Mouse (Mus musculus) frontal cortex, postnatal 14 days (tissue): ENCODE results near the gene Zfp637.
"Not testable (repeated sequence)": the region's sequence is repeated elsewhere in the genome, so short reads cannot be mapped to it uniquely, and the experiment has no call there.

Experiments
- DNase-seq, 2 experiments: peaks; one replicate each; pipeline ENCODE4 v3.0.0; 2022; ENCODE audit warnings: low spot score in 2 of 2

The Zfp637 gene

DNA sequence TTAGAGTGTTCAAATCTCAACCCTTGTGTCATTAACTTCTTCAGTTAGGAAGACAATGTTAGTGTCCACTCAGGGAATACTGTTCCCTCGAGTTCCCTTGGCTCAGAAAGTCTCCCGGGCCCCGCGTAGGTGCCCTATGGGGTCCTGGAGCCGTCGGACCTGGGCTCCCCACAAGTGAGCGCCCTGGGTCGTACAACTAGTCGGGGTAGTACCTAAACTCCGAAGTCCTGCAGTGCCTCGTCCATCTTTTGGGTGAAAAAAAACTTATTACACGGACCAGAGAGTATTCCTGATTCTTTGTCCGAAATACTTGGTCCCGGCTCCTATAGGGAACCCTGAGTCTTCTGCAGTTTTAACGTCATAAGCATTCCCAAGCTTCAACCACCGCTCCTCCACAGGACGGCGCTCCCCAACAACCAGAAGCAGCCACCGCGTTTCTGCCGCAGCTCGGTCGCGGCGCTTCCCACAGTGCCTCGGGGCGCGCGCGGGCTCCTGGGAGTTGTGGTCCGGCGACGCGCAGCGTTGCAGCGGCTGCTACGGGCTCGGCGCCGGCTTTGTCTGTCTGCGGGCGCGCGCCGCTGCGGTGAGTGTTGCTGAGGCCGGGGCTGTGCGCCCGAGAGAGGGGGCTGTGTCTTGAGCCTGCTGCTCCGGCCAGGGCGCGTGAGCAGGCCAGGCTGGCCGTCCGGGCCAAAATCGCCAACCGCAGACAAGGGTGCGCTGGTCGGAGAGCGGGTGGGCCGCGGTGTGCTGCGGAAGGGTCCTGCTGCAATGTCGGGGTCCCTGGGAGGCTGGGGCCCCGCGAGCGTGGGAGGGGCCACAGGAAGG is at the start of gene Zfp637:
Gene Zfp637 (plus strand): TSS at position 495 of the 825 bp plus-strand sequence.
- peak; percentile 85 to 91 for DNase-seq

DNA sequence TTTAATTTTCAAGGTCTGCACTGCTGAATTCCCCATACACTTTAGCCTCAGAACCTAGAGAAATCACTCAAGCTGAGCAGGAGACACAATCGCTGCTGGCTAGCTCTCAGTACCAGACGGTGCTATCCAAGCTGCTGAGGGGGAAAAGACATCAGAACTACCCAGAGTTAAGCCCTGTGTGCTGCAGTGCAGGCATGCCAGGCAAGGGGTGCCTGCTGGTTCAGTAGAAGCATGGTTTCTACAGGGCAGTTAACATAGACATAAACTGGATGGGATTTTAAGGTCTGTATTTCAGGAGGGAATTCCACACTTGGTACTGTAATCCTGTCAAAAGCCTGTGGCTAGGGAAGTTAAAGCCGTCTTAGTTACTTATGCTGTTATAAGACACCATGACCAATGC is 45.7 kb upstream of the Zfp637 start:
- no peak for DNase-seq

DNA sequence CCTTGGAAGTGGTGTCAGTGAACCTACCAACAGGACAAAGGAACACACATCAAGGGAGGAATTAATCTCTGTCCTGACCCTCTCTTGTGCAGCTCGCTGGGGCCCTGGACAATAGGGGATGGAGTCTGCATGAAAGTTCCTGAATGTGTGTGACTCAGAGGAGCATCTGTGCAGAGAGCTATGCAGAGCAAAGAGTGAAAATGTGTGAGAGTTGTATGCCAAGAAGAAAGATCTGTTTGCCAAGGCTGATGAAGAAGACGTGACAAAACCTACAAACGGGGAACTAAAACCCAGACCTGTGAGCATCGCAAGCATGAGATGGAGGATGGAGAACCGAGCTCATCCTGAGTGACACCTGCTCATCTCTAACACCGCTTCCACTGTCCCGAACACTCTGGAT is 40.2 kb upstream of the Zfp637 start:
- no peak for DNase-seq

DNA sequence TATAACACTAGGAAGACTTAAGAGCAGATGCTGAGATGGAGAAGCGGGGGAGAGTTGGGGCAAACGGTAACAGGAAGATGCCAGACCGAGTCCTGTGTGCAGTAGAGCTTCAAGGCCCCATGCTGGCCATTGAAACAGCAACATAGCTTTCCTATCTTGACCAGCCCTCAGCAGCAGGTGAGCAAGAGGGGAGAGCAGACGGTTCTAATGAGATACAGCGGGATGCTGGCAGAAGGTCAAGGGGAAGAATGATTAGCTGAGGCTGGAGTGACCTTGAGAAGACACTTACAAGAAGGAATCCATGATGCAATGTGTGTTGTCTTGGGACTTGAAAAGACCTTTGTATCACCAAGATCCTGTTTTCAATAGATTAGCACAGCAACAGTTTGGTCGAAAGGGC is 39.2 kb upstream of the Zfp637 start:
- DNase-seq: no peak

DNA sequence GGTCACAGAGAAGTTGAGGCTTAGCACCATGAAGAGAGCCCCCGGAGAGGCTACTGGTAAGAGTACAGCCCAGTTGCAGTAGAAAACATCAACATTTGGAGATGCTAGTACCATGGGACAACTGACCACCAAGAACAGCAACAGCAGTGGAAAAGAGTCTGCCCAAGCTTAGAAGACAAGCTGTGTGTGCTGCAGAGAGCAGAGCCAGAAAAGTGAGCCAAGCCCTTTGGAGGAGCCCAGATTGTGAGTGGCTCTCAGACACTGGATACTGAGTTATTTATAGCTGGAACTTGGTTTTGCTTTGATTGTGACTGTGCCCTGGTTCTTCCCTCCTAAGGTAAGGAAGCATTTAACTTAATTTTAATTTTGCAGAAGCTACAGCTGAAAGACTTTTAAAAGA is 33.2 kb upstream of the Zfp637 start:
- DNase-seq: no peak

DNA sequence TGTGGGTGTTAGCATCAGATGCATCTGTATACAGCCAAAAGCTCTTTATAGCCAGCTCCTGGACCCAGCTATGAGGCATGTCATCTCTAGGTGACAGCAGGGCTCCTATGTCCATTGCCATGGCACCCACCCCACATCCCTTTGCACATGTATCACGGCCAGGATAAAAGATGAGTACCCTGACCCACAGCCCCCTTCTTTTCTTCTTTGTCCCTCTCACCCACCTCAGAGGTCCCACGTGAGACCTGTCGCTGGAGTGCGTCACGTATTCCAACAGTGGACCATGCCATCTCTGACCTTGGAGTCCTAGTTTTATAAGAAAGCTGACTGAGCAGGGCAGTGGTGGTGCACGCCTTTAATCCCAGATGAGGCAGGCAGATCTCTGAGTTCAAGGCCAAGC is 31.2 kb upstream of the Zfp637 start:
- DNase-seq: no peak

DNA sequence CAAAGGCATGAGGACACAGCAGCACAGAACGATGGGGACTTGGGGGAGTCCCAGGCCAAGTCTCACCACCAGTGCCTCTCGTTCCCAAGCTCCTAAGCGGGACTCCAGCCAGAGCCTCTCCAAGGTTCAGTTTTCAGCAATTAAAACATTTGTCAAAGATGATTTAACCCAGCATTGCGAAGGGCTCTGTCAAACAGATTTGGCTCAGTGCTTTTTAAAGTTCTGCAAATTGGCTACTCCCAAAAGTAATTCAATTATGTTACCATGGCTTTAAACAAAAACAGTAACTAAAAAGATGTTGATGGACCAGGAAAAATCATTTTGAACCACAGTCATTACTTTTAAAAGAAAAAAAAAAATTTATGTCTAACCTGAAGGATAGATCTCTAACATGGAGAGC is 30.3 kb upstream of the Zfp637 start:
- no peak for DNase-seq

DNA sequence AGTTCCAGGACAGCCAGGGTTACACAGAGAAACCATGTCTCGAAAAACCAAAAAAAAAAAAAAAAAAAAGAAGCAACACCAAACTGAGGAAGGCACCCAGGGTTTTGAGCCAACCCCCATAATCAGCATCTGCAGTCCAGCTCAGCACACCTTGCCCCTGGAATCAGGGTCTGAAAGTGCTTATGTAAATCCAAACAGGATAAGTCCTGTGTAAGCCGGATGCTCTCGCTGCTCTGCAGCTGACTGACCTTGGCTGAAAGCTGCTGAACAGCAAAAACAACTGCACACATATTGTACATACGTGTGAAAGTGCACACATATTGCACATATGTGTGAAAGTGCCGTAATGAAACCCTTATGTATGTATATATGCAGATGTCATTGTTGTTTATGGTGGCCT is 29.7 kb upstream of the Zfp637 start:
- DNase-seq: no peak

DNA sequence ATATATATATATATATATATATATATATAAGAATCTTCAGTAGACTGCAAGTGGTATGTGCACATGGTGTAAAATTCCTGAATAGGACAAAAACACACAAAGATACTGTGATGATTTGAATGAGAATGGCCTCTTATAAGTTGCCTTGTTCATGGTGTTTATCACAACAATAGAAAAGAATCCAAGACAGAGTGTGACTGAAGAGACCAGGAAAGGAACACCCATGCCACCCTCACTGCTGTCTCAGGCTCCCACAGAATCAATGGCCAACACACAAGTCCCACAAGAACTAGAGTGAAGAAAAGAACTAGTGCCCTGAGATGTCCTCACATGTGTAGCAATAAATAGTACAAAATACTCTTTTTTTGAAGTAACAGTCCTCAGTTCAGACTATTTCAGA is 26.3 kb upstream of the Zfp637 start:
- no peak for DNase-seq

DNA sequence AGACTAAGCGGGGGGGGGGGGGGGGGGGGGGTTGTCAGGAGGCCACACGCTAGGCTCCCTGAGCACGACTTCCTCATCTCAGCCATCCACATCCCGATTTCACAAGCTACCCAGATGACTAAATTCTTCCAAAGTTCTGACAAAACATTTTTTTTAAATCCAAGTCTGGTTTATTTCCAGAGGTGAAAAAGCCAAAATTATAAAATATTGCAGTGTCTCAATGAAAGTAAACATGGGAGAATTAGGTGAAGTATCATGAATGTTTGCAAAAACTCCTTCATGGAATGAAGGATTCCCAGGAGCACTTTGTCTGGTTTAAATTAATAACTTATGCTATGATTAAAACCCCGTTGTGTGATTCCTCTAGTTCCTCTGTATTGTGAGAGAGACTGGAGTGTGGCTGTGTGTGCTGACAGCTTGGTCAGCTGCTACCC is 23.9 kb upstream of the Zfp637 start:
- no peak for DNase-seq

DNA sequence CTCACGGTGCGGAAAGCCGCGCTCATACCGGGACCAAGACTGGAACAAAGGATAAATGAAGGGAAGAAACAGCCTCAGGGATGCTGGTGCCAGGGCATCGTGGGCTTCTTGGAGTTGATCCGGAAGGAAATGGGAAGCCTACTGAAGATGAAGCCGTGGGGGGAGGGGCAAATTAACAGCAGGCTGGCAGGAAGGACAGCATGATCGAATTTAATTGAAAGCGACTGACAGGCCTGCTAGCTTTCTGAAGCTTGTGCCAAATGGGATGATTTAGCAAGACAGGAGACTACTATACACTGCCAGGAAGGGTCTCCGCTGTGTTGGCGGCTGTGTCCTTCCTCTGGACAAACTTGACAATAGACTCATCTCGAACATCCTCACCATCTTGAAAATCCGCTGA is 20.7 kb upstream of the Zfp637 start:
- no peak for DNase-seq

DNA sequence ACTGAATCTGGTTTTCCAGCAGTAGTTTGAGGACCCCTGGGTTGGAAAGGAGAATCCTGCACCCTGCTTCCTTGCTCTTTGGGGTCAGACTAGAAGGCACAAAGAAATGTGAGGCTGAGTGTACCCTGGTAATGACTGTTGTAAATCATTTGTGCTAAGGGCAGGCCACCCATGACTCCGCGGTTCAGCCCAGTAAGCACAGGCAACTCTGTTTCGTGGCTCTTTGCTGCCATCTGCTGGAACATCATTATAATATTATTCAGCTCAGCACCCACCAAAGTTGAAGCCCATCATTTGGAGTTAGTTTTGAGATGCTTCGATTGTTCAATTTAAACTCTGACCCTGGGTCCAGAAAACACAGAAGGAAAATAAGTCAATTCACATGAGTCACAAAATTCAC is 15.6 kb upstream of the Zfp637 start:
- DNase-seq: peak in 1 of 2 experiments; percentile 60

DNA sequence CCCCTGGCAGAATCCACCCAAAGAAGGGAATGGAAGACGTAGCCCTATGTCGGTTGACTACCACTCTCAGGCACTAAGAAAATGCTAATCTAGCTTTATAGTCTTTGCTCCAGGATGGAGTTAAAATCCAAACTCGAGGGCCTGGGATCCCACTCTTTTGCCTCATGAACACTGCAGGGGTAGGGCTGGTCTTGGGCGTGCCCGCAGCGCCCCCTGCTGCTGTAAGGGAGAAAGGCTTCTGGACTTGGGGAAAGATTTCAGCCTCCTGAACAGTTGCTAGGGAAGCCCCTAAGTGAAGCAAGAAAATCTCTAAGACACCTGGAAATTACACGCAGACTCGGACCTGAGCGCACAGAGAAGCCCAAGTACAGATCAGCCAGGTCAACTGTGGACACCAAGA is 12.7 kb upstream of the Zfp637 start:
- DNase-seq: peak; percentile 20 to 69

DNA sequence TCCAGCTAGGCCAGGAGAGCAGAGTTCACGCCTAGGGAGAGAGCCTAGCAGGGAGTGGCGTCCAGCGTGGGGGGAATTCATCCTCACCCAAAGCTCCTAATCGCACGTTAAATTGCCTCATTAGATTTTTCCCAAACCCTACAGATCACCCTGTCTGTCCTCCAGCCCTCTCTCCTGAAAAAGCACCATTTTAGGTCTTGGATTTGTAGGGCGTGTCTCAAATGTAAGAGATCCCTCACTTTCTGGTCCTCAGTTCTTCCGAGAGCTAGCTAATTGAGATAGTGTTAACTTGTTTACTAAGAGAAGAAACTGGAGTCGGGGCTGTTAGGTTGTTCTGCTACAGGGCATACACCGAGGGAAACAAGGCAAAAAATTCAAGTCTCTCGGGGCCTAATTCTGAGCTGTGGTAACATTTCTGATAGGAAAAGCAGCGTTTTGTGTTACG is 553 bp downstream of the Zfp637 start:
- no peak for DNase-seq

DNA sequence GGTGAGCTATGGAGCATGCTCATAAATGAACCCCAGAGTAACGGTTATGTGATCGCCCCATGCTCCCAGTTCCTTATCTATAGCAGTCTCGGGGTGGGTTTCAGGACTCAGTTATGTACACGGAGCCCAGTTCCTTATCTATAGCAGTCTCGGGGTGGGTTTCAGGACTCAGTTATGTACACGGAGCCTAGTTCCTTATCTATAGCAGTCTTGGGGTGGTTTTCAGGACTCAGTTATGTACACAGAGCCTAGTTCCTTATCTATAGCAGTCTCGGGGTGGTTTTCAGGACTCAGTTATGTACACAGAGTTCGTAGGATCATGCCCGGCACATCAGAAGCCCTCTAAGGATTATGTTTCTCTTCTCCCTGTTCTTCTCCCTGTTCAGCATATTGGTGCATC is 3.6 kb downstream of the Zfp637 start:
- DNase-seq: no peak

DNA sequence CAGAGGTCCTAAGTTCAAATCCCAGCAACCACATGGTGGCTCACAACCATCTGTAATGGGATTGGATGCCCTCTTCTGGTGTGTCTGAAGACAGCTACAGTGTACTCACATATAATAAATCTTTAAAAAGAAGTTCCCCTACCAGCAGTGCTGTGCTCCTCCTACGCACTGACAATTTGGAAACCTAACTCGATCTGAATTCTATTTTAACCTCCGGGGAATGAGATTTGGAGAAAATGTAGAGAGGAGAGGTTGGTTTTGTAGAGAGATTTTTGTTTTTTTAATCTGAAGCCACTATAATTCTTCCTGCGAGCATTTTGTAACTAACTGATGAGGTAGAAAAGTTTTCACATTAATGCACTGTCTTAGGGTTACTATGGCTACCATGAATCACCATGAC is 5.7 kb downstream of the Zfp637 start:
- not testable (repeated sequence) for DNase-seq

DNA sequence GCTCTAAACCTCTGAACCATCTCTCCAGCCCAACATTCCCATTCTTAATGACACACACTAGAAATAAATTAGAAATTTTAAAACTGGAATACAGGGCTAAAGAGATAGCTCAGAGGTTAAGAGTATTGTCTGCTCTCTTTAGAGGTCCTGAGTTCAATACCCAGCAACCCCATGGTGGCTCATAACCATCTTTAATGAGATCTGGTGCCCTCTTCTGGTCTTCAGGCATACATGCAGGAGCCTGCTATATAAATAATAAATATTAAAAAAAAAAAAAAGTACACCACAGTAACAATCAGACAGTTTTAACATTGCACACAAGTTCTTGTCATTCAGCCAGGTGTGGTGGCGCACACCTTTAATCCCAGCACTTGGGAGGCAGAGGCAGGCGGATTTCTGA is 6.8 kb downstream of the Zfp637 start:
- DNase-seq: no peak

DNA sequence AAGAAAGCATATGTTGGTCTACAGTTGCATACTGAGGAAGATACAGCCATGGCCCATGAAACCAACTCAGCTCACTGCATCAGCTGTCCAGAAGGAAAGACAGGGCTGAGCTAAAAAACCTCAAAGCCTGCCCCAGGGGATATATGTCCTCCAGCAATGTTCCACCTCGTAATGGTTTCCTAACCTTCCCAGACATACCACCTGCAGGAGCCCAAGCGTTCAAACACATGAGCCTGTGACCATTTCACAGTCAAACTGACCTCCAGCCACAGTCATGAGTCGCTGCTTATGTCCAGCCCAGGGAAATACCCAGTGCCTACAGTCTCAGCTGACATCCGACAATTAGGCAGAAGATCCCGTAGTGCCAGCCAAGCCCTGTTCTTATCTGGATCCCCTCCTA is 7.6 kb downstream of the Zfp637 start:
- DNase-seq: no peak

DNA sequence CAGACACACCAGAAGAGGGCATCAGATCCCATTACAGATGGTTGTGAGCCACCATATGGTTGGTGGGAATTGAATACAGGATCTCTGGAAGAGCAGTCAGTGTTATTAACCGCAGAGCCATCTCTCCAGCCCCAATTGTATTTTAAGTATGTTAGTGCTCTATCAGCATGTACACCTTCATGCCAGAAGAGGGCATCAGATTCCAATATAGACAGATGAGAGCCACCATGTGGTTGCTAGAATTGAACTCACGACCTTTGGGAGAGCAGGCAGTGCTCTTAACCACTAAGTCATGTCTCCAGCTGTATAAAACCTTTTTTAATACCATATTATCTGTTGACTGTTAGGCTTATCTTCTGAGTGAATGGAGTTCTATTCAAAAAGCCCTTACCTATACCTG is 10.8 kb downstream of the Zfp637 start:
- no peak for DNase-seq

DNA sequence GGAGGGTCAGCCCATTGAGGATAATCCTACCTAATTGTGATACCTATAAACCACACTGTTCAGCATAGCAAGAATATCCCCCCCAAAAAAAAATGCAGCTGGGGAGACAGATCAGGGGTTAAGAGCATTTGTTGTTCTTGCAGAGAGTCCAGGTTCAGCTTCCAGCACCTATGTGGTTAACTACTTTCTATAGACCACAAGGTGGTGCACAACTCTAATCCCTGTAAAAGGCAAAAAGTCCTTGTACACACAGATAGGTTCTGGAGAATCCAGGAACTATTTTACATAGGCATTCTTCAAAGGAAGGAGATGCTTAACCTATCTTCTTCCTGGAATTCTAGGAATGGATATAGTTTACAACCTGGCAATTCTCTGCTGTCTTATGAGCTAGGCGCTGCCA is 17.0 kb downstream of the Zfp637 start:
- DNase-seq: no peak

DNA sequence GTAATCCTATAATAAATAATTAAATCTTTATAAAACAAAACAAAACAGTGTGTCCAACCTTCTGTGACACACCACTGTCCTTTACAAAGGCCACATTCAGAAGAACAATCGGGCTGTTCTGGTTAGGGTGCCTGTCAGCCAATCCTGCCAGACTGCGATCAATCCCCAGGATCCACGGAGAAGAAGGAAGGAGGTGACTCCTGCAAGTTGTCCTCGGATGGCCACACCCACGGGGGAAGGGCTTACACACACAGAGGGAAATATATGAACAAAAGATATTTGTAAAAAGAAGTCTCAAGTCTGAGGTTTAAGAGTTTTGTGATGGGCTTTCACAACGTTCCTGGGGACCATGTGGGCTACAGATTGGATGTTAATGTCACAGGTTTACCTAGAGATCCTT is 20.9 kb downstream of the Zfp637 start, which contains the start of gene Zfp239:
Gene Zfp239 (plus strand): TSS at position 253 of the 400 bp plus-strand sequence.
- DNase-seq: no peak

DNA sequence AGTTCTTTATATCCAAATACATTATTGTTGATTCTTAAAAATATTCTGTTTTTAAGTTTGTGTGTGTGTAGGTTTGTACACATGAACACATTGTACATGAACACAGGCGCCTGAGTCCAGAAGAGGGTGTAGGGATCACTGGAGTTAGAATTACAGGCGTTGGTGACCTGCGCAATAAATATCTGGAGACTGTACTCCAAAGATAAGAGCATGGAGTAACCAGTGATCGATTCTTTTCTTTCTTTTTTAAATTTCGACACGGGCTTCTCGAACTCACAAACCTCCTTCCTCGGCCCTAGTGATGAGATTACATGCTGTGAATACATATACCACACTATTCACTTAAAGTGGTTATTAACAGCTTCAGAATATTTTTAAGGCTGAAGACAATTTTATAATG is 21.5 kb downstream of the Zfp637 start:
- no peak for DNase-seq

DNA sequence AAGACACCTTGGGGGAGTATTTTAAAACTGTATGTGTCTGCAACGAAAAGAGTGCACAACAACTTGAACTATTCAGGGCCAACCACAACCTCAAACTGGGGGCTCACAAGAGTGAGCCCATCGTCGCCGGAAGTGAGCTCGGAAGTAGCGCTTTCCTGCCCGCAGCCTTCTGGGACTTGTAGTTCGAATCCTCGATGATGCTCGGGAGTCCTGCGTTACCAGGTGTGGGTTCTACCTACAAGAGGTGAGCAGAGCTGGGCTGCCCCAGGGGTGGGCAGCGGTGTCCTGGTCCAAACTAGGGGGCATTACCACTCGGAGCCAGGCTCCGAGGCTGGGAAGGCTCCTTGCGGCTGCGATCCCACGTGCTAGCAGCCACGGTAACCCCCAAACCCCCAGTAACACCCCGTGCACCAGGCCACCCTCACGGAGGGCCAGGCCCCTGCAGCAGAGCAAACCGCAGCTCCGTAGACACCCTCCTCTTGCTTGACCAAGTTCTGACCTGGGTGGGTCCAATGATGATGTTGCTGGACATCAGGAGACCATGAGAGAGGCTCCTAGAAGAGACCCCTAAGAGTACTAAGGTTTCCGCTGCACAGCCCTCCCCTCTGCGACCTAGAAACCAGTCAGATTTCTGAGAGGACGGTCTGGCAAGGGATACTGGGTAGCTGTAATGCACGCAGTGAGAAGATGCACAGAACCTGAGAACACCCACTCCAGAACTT is 22.1 kb downstream of the Zfp637 start:
- DNase-seq: peak in 1 of 2 experiments; percentile 45
